Mouse (Mus musculus) cortical plate, adult 2 months (tissue): Measurements from ENCODE around the gene Gm26558.

Source experiments
- CTCF ChIP-seq: fragments of 200-500 bp; IDR thresholded peaks from 2 replicates; pipeline ENCODE4 v1.5.1; 2011; ENCODE audit warnings: mild to moderate bottlenecking, control low read depth, low read length; ENCODE audit not compliant: insufficient read depth; ENCODE audit errors: extremely low read depth
- POLR2A ChIP-seq: fragments of 200-500 bp; IDR thresholded peaks from 2 replicates; pipeline ENCODE4 v1.6.1; 2011; ENCODE audit warnings: mild to moderate bottlenecking, low read length, control low read depth; ENCODE audit not compliant: insufficient read depth; ENCODE audit errors: extremely low read depth

DNA sequence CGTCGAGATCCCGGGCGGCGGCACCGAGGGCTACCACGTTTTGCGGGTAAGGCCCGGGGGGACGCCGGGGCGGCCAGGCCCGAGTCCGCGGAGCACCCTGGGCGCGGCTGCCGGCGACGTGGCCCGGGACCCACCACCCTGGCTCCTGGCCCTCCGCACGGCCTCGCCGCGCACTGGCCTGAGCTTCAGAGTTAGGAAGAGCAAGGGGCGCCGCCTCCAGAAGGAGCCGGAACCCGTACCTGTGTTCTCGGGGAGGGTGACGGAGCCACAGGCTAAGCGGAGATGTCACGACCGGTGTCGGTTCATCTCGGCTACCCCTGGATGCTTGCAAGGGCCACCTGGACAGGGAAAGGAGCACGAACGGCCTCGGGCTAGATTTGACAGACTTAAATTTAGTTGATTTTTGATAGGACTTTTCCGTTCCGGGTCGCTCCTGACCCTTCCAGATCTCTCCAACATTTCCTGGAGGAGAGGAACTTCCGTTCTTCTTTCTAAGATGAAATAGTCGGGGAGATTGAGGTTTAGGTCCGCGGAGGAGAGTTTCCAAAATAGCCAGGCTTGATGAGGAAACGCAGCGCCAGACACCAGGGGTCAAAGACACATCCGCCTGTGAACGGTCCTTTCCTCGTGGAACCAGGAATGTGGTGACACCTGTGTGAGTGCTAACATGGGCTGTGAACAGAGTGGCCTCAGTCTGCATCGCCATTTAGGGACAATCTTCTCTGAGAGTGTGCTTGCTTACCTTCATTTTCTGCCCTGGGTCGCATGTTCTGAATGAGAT is at the start of gene Gm26558:
- TF ChIP-seq CTCF (no peak), POLR2A (no peak)
